Mouse (Mus musculus) limb, embryonic 10.5 days (tissue): ENCODE results near the gene Tnrc18. TPM values are rescaled to one million over a fixed set of nuclear protein-coding genes. Genes with fewer than 3 reads are reported as not detected.

Experiments used
- DNase-seq: peaks from one replicate; pipeline ENCODE4 v3.0.0-alpha.2; 2017; ENCODE audit warnings: low spot score
- H3K27ac ChIP-seq: fragments of 300-500 bp; sonication (generic); 2 replicates; pipeline ENCODE4 v1.5.1; 2016; ENCODE audit warnings: mild to moderate bottlenecking
- H3K27me3 ChIP-seq: fragments of 300-500 bp; sonication (generic); 2 replicates; pipeline ENCODE4 v1.6.1; 2016; ENCODE audit warnings: low read depth, mild to moderate bottlenecking; ENCODE audit not compliant: poor library complexity, severe bottlenecking
- H3K36me3 ChIP-seq: fragments of 300-500 bp; sonication (generic); 2 replicates; pipeline ENCODE4 v1.6.1; 2016; ENCODE audit warnings: mild to moderate bottlenecking, moderate library complexity
- H3K4me1 ChIP-seq: fragments of 300-500 bp; sonication (generic); 2 replicates; pipeline ENCODE4 v1.6.1; 2016
- H3K4me3 ChIP-seq: fragments of 300-500 bp; sonication (generic); 2 replicates; pipeline ENCODE4 v1.5.1; 2016; ENCODE audit warnings: mild to moderate bottlenecking, moderate library complexity
- H3K9me3 ChIP-seq: fragments of 300-500 bp; sonication (generic); replicated peaks from 2 replicates; pipeline ENCODE4 v1.6.1; 2016; ENCODE audit warnings: mild to moderate bottlenecking
- WGBS: fragments of 180-500 bp; shearing (Covaris S2); methylation state at CpG from one replicate; pipeline ENCODE4 v1.1.7; 2016; 5-methylcytosine and 5-hydroxymethylcytosine counted together
- polyA plus RNA-seq: library from polyadenylated mRNA; unstranded; fragments of >200 nt; fragmentation: Nextera tagmentation; extraction: Ambion mirVana; gene quantifications from 2 replicates; pipeline ENCODE4 v1.2.1, GENCODE M21; 2016

Gene Tnrc18
- polyA plus RNA-seq, 1 experiment from 2014 or later: 39.0 TPM

DNA sequence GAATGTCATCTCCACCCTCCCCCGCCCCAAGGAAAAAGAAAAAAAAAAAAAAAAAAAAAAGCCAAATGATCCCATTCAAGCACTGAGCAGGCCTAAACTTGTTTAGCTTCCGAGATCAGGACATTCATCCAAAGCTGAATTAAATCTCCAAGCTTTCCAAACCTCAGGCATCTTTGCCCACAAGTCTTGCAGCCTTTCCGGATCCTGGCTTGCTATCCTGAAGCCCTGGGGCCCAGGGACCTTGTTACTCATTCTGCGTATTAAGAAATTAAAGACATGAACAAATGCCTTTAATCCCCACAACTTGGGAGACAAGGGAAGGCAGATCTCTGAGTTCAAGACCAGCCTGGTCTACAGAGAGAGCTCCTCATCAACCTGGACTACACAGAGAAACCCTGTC is 20.5 kb downstream of the Tnrc18 start:
- Histone ChIP-seq H3K9me3 (no peaks in the 10 kb centered on the region), H3K36me3 (peaks cover 85% of the 10 kb centered on the region), H3K4me1 (peaks cover 31% of the 10 kb centered on the region), H3K4me3 (no peak overlapping the region), H3K27ac (no peak overlapping the region), H3K27me3 (no peaks in the 10 kb centered on the region)
- DNase-seq: no peak
- 93% methylated on average over 4 of the region's 4 CpGs for WGBS

DNA sequence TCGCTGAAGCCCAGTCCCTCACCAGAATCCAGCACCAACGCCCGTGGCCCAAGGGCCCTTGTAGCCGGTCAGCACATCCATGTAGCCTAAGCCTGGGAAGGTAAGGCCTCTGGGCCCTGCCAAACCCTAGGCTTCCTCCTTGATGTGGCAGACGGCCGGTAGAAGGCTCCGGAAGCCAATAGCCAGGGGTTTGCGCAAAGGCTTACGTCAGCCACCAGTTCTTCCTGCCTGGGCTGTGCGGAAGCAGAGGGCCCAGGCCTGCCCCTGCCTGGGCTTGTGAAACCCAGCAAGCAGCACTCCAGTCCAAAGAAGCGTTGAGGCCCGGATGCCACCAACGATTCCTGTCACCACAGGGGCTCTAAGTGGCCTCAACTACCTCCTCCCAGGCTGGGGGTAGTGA is 22.9 kb downstream of the Tnrc18 start:
- H3K27me3 ChIP-seq: no peaks in the 10 kb centered on the region
- no peak overlapping the region for H3K4me3 ChIP-seq
- H3K4me1 ChIP-seq: peaks cover 12% of the 10 kb centered on the region; the same call in 1 of the 2 replicates
- no peaks in the 10 kb centered on the region for H3K9me3 ChIP-seq
- WGBS: 92% methylated on average over 13 of the region's 13 CpGs
- H3K36me3 ChIP-seq: peaks cover 96% of the 10 kb centered on the region
- H3K27ac ChIP-seq: no peak overlapping the region
- no peak for DNase-seq

DNA sequence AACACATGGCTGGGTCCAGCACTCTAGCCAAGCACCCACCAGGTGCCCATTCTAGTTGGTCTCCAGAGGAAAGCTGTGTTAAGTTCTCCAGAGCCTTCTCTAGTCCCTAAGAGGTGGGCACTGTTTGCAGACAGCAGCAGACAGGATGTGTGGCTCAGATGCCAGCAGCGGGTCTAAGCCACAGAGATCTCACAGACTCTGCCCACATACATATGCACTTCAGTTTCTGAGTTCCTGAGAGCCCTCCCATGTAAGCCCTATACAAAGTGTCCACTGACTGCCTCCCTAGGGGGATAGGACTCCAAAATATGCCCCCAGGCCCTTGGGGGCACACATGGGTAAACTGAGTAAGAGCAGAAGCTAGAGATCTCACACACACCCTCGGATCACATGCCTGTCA is 23.3 kb downstream of the Tnrc18 start:
- H3K4me1 ChIP-seq: peaks cover 12% of the 10 kb centered on the region; the same call in 1 of the 2 replicates

DNA sequence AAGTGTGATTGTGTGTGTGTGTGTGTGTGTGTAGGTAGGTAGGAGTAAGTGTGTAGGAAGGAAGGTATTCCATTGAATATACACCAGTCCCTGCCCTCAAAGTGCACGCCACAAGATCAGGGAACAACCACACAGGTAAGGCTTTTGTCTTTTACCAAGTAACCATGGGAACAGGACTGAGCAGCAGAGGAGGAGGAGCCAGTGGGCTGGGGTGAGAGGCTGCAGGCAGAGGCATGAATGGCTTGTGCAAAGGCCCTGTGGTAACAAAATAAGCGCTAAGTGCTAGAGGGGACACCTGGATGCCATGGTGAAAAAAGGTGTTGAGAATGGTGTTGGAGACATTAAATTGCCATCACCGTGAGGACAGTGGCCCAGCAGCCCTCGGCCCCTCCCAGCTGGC is 24.9 kb downstream of the Tnrc18 start:
- DNase-seq: no peak
- Histone ChIP-seq H3K4me1 (peaks cover 9% of the 10 kb centered on the region), H3K4me3 (no peak overlapping the region), H3K27me3 (no peaks in the 10 kb centered on the region), H3K27ac (no peak overlapping the region), H3K36me3 (peaks cover 96% of the 10 kb centered on the region), H3K9me3 (no peaks in the 10 kb centered on the region)
- 85% methylated on average over 4 of the region's 4 CpGs for WGBS

More for the DNA sequence above, 23.3 kb downstream of the Tnrc18 start:
- no peaks in the 10 kb centered on the region for H3K9me3 ChIP-seq
- no peak overlapping the region for H3K4me3 ChIP-seq
- H3K27ac ChIP-seq: no peak overlapping the region
- H3K36me3 ChIP-seq: peaks cover 96% of the 10 kb centered on the region
- WGBS: 95% methylated on average over 2 of the region's 2 CpGs
- no peak for DNase-seq
- H3K27me3 ChIP-seq: no peaks in the 10 kb centered on the region

DNA sequence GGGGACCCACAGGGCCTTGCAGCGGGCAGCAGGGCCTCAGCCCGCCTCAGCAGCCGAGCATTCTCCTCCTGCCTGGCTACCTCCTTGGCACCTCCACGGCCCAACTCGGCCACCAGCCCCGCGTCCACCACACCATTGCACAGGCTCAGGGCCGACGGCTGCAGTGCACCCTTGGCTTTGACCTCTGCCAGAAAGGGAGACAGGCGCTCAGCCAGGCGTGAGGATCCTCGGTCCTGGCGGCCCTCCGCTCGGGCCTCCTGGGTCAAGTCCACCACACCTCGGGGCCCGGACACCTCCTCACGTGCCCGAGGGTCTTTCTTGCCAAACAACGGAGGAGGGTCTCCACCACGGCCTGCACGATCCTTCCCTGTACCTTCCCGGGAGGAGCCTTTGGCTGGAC is 29.2 kb downstream of the Tnrc18 start:
- Histone ChIP-seq H3K9me3 (no peaks in the 10 kb centered on the region), H3K27ac (no peak overlapping the region), H3K27me3 (no peaks in the 10 kb centered on the region), H3K36me3 (peaks cover 98% of the 10 kb centered on the region), H3K4me3 (no peak overlapping the region), H3K4me1 (peaks cover 6% of the 10 kb centered on the region)
- WGBS: 95% methylated on average over 23 of the region's 23 CpGs
- DNase-seq: no peak

DNA sequence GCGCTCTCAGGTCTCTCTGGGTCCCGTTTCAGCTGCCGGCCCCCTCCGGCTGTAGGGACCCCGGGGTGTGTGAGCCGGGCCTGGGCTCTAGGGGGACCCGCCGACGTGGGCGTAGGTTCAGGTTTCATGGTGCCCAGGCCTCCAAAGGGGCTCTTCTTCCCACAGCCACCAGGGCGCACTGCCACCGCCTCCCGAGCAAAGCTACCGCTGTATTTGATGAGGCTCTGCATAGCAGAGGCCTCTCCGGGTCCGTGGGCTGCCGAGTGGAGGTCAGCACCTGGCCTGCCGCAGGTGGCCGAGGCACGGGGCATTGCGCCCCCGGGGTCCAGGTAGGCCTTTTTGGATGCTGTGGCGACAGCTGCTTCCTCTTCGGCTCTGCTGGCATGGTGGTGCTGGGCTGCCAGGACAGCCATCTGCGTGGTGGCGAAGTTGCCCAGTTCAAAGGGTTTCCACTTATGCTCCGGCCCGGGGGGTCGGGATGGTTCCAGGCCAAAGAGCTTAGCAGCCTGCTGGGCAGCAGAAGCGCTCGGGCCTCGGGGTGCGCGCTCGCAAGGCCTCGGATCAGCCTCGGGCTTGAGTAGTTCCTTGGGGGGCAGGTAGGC is 30.1 kb downstream of the Tnrc18 start:
- no peak overlapping the region for H3K4me3 ChIP-seq
- peaks cover 98% of the 10 kb centered on the region for H3K36me3 ChIP-seq
- peaks cover 2% of the 10 kb centered on the region for H3K4me1 ChIP-seq
- H3K9me3 ChIP-seq: no peaks in the 10 kb centered on the region
- no peak for DNase-seq
- 0 out of 2 replicates have a peak overlapping the region, but pooled peaks have one; percentile 27 for H3K27ac ChIP-seq
- no peaks in the 10 kb centered on the region for H3K27me3 ChIP-seq
- 88% methylated on average over 37 of the region's 37 CpGs for WGBS

DNA sequence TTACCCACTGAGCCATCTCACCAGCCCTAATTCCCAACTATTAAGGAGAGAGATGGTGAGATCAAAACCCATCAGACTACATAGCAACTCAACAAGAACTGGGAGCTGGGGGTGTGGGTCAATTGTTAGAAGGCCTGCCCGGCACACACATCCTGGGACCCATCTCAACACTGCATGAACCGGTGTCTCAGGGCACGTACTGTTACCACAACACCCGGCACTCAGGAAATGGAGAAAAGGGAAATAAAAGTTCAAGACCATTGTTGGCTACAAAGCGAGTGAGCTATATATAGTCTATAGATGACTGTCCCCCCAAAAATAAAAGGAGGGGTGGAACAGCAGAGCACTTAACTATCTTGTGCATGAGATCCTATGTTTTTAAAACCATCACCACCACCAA is 30.8 kb downstream of the Tnrc18 start:
- Histone ChIP-seq H3K9me3 (no peaks in the 10 kb centered on the region), H3K4me3 (no peak overlapping the region), H3K4me1 (peaks cover 2% of the 10 kb centered on the region), H3K27me3 (no peaks in the 10 kb centered on the region), H3K27ac (no peak overlapping the region), H3K36me3 (peaks cover 98% of the 10 kb centered on the region)
- WGBS: 96% methylated on average over 5 of the region's 5 CpGs
- DNase-seq: no peak

DNA sequence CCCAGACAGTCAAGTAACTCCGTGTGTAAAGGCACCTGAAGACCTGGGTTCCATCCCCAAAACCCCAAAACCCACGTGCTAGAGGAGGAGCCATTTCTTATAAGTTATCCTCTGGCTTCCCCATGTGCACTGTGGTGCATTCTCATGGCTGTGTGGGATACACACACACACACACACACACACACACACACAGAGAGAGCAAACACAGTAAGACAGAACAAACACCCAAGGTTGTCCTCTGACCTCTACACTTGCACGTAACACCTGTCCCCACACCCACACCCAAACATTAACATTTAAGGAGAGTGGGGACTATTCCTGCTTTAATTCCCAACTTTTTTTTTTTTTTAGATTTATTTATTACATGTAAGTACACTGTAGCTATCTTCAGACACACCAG is 31.2 kb downstream of the Tnrc18 start:
- 89% methylated on average over 3 of the region's 3 CpGs for WGBS
- H3K36me3 ChIP-seq: peaks cover 97% of the 10 kb centered on the region

DNA sequence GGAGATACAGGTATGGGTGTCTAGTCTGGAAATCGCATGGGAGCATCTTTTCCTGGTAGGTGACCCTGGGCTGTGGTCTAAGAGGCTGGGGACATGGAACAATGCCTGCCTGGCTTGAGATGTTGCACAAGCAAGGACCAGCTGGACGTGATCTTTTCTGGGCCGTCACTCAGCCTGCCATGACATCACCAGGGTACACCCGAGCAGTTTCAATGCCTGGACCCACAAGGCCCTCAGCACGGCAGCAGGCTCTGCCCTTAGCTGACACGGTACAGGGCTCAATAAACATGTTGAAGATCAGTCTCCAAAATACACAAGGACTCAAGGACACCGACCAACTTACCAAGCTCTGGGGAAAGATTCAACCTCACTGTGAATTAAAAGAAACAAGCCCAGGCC is 34.3 kb downstream of the Tnrc18 start:
- Histone ChIP-seq H3K9me3 (no peaks in the 10 kb centered on the region), H3K4me3 (no peak overlapping the region), H3K4me1 (peaks cover 7% of the 10 kb centered on the region), H3K36me3 (peaks cover 95% of the 10 kb centered on the region), H3K27me3 (no peaks in the 10 kb centered on the region), H3K27ac (no peak overlapping the region)
- DNase-seq: no peak
- 84% methylated on average over 7 of the region's 7 CpGs for WGBS

More for the DNA sequence above, 31.2 kb downstream of the Tnrc18 start:
- no peaks in the 10 kb centered on the region for H3K27me3 ChIP-seq
- no peaks in the 10 kb centered on the region for H3K9me3 ChIP-seq
- H3K27ac ChIP-seq: no peak overlapping the region
- no peak overlapping the region for H3K4me3 ChIP-seq
- H3K4me1 ChIP-seq: peaks cover 2% of the 10 kb centered on the region
- DNase-seq: no peak

DNA sequence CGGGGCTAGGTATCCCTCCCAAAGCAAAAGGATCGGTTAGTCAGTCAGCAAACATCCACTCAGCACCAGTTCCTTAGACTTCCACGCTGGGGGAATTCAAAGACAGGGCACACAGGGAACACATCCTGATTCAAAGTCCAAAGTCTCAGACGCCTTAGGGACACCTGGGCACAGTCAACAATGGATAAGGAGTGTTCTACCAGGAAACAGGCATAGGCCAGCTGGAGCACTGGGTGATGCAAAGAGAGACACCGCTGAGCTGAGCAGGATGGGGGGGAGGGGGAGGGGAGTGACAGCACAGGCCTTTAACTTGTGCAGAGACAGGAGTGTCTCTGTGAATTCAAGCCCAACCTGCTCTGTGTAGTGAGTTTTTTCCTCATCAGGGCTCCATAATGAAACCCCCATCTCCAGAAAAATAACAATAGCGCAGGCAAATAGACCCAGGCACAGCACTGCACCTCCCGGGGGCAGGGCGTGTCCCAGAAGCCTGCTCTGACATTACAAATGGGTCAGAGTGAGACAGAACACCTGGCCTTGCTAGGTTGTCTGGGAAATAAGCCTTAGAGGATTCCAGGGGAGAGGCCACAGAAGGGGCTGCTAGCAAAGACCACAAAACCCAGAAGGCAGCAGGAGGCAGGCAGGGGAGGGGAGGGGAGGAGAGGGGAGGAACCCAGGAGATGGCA is 34.9 kb downstream of the Tnrc18 start:
- Histone ChIP-seq H3K27ac (no peak overlapping the region), H3K4me3 (no peak overlapping the region), H3K27me3 (no peaks in the 10 kb centered on the region), H3K36me3 (peaks cover 95% of the 10 kb centered on the region), H3K4me1 (peaks cover 8% of the 10 kb centered on the region), H3K9me3 (no peaks in the 10 kb centered on the region)
- 86% methylated on average over 8 of the region's 8 CpGs for WGBS
- no peak for DNase-seq

DNA sequence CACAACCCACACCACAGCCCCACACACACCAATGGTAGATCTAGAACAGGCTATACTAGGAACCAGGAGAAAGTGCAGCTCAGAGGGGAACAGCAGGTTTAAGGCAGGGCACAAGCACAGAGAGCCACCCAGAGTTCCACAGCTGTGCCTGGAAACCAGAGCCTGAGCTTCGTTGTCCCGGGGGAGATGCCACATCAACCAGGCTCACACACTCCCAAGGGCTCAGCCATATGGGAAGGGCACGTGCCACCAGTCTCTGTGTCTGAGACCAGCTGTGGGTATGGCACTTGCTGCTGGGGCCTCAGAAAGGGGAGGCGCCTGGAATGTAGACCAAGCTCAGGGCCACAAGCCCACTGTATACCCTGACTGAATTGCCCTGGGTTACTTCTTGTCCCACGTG is 36.9 kb downstream of the Tnrc18 start:
- Histone ChIP-seq H3K9me3 (no peaks in the 10 kb centered on the region), H3K4me1 (0 out of 2 replicates have a peak, but pooled peaks cover 6% of the 10 kb centered on the region), H3K27me3 (no peaks in the 10 kb centered on the region), H3K4me3 (no peak overlapping the region), H3K36me3 (peaks cover 96% of the 10 kb centered on the region), H3K27ac (no peak overlapping the region)
- no peak for DNase-seq
- WGBS: 89% methylated on average over 5 of the region's 5 CpGs

DNA sequence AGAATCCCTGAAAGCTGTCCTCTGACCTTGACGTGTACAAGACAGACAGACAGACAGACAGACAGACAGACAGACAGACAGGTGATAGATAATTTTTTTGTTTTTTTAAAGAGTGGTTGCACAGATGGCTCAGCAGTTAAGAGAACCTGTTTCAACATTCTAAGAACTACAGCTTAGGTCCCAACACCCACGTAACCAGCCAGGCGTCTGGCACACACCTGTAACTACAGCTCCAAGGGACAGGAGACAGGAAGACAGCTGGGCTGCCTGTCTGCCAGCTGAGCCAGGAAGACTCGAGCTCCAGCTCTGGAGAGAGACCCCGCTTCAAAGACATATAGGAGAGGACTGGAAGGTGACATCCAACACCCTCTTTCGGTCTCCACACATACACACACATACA is 38.6 kb downstream of the Tnrc18 start:
- Histone ChIP-seq H3K4me3 (no peak overlapping the region), H3K4me1 (0 out of 2 replicates have a peak, but pooled peaks cover 6% of the 10 kb centered on the region), H3K27ac (no peak overlapping the region), H3K9me3 (no peaks in the 10 kb centered on the region), H3K27me3 (no peaks in the 10 kb centered on the region), H3K36me3 (peaks cover 96% of the 10 kb centered on the region)
- WGBS: 84% methylated on average over 6 of the region's 6 CpGs
- no peak for DNase-seq

DNA sequence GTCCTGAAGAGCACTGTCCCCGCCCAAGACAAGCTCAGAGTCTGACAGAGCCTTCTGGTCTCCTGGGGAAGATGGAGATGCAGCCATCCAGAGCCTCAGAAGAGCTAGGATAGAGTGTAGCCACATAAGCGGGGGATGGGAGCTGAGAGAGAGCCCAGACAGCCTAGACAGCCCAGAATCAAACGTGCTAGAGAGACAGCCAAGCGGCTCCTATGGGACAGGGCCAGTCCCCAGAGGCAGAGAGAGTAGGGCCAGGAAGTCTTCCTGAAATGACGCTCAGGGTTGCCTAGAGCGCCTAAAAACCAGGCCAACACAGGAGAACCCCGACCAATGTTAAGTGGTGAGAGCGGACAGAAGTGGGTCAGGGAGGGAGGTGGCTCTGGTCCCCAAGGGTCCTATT is 39.3 kb downstream of the Tnrc18 start:
- 0 out of 2 replicates have a peak, but pooled peaks cover 6% of the 10 kb centered on the region for H3K4me1 ChIP-seq
- no peak overlapping the region for H3K4me3 ChIP-seq
- 74% methylated on average over 8 of the region's 8 CpGs for WGBS
- no peaks in the 10 kb centered on the region for H3K27me3 ChIP-seq
- H3K36me3 ChIP-seq: peaks cover 96% of the 10 kb centered on the region
- no peak overlapping the region for H3K27ac ChIP-seq
- DNase-seq: no peak
- H3K9me3 ChIP-seq: no peaks in the 10 kb centered on the region
